Mouse (Mus musculus): Measurements from ENCODE around the gene Rd3l.

DNA sequence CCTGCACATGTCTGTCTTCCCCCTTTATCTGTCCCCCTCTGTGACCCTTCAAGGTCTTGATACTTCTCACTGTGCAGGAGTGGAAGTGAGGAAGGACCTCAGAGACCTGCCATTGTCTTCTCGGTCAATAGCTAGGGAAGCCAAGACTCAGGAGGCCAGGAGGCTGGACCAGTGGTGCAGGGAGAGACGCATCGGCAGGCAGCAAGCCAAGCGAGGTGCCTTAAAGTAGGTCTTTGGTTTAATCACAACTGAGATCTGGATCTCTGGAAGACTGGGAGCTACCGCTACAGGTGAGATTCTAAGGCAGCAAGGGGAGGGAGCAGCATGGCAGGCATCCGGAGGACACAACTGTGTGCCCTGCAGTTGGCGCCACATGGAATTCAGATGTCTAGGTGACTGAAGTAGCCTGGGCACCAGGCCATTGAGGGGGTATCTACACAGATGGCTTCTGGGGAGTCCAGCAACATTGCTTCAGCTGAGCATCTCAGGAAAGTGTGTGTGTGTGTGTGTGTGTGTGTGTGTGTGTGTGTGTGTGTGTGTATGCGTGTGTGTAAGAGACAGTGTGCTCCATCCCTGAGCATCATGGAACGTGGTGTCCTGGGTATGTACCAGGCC is 49.6 kb downstream of the Rd3l start:
- TF ChIP-seq CTCF (IDR thresholded peaks at IDR 0.05): no peak
- no peak for TF ChIP-seq POLR2A (IDR thresholded peaks at IDR 0.05; ENCODE audit: insufficient read depth, low read depth, low read length)
- TF ChIP-seq EP300 (IDR thresholded peaks at IDR 0.05; ENCODE audit: insufficient read depth, low read depth, low read length): no peak

Data from heart, adult 2 months (tissue).